Mouse (Mus musculus) v-Abl transformed pro-B cells (cell line): ENCODE results near the gene Fbxo30.

ENCODE experiments used
- in situ Hi-C, 2 experiments: fragments of 400-800 bp; cut with MboI; formaldehyde crosslinking; loops; one replicate each; pipeline ENCODE4 v1.15.1; 2025; ENCODE audit not compliant: unreplicated experiment in 2 of 2

Fbxo30 gene

GRCm38 (mm10) chr10:11319446-11319970, 38.4 kb downstream of the Fbxo30 start:
- in situ Hi-C loops, result no loop called here

- in situ Hi-C loops, result no loop called here
Observed at GRCm38 (mm10) chr10:11322316-11322715, 41.2 kb downstream of the Fbxo30 start.

- in situ Hi-C loops, result no loop called here
Observed at GRCm38 (mm10) chr10:11323202-11323898, 42.2 kb downstream of the Fbxo30 start.

DNA sequence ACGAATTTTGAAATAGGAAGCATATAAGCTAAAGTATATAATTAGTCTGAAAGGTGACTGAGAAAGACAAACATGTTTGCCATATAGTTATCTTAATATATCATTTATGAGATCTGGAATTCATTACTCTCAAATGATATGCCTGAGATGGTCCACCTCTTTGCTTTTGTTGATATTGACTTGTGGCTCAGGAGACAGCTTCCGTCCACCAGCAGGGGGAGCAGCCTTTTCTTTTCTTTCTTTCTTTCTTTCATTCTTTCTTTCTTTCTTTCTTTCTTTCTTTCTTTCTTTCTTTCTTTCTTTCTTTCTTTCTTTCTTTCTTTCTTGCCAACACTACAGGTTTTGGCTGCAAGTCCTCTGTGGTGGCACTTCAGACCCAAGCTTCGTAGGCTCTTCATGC, 45.4 kb downstream of the Fbxo30 start:
- in situ Hi-C loops, result no loop called here

- in situ Hi-C loops, result no loop called here
Observed at GRCm38 (mm10) chr10:11343205-11344141, 62.3 kb downstream of the Fbxo30 start, which contains the start of gene Epm2a. Gene Epm2a, plus strand, starts transcription at chr10:11343404.

DNA sequence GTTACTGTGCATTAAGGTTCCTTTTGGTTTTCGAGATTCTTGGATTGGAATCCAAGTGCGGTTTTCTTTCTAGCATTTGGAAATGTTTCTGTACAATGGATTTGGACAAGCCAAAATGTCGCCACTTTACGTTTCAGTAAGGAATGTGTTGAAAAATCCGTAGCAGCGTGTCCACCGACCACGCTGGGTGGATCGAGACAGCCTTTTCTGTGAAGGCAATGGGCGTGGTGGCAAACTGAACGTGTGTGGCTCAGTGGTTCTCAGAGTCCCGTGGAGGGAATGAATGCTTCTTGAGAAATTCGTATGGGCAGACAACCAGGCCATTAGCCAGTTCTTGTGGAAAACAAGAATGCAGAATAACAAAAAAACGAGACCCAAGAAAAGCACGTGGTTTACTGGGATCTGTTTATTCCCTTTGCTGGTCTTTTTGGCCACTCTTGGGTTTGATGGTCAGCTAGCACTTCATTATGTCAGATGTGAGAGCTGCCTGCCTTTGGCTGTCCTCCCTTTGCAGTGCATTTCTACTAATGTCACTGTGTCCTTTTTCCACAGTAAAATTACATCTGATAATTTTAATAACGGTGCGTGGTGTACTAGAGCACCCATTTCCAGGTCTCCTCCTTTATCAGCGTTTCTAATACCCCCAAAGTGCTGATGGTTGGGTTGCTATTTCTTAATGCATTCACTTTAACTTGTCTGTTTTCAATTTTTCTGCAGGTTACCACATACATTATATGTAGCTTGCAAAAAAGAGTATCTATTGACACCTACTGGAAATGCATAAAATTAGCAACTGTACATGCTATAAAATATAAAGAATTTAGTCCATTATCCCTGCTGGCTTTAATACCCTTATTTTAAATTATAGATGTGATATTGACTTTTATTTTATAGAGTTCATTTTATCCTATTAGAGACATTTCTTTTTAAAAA, 63.7 kb downstream of the Fbxo30 start:
- in situ Hi-C loops, result no loop called here
